Mouse (Mus musculus): ENCODE results near the gene Slc7a3.
"Not testable (repeated sequence)": the region's sequence is repeated elsewhere in the genome, so short reads cannot be mapped to it uniquely, and the experiment has no call there.

Slc7a3 gene

DNA sequence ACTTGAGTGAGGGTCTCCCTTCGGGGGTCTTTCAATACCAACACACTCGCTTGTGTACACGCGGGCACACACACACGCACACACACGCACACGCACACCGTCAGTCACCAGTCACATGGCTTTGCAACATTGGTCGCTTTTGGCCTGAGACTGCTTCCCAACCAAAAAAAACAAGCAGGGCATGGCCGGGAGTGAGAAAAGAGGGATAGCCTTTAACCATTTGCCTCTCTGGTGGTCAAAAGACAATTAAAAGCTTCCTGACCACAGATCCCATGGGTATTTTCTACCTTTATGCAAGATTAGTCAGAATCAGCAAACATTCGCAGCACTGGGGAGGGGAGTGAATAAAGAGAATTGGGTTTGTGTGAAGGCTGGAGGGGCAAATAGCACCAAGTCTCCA is at the start of gene Slc7a3:
Slc7a3 (minus strand) TSS at position 101 of the 400 bp plus-strand sequence.
- no peak for DNase-seq

DNA sequence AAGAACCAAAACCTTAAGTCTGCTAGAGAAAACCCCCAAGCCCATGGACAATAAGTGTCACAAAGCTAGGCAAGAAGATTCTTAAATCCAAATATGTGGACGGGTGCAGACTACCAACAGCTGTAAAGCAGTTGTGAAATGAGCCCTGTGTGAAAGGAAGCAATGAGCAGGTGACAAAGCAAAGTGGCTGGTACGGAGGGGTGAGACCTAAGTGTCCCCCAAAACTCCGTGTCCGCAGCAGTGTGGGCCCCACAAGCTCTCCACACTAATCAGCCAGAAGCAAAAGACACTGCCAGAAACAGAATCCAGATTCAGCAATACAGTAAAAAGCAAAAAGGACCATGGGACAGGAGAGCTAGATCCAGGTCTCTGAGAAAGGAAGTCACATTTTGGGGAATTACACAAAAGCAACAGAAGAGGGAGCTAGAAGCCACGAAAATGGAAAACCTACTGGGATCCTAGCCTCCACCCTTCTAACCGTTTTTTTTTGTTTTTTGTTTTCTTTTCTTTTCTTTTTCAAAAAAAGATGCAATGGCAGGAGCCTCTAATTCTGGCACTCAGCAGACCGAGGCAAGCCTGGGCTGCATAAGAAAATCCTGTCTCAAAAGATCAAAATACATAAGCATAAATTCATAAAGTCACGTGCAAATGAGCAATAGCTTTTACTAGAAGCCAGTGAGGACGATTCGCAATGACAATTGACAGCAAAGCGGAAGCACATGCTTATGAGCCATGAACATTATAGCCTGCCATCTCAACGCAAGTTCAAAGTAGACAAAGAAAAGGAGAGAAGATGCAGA is 46.4 kb upstream of the Slc7a3 start:
- DNase-seq = peak; percentile 10

DNA sequence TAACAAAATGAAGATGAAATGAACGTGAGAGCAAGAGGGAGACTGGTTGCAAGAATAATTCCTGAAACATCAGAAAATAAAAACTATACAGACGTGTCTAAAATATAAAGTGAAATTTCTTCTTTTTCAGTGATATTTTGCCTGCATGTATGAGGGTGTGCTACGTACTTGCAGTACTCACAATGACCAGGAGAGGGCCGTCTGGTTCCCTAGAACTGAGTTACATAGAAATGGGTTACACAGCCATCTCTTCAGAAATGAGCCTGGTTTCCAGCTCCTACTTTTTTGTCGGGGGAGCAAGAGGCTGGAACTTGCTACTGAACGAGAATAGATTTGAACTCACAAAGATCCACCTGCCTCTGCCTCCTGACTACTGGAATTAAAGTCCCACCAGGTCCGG is 45.2 kb upstream of the Slc7a3 start:
- DNase-seq = peak; percentile 72

DNA sequence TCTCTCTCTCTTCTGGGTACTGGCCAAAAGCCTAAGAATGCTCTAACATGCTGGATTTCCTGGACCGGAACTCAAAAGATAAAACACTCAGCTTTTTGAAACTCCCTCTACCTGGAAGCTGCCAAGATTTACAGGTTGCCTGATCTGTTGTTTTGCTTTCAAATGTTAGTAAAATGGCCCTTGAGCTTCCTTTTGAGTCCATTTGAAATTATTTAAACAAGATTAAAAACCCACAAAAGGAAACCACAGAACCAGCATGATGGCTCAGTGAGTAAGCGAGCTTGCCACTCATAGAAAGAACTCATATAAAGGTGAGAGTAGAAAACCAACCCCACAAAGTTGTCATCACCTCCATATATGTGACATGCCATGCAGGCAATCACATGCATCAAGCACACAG is 42.7 kb upstream of the Slc7a3 start:
- DNase-seq = no peak

DNA sequence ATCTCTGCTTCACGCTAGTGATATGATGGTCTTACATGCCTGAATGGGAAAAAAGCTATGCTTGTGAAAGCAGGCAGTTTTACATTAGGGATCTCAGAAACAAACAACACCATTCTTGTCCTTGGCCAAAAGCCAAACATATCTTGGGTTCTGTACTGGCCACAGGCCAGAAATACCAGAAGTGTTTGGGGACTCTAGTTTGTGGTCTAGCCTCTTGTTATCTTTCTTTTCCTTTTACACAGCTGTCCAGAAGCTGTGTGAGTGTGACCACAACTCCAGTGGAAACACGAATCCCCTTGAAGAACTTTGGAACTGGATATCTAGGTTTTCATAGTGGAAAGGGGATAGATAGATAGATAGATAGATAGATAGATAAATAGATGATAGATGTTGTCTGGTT is 41.2 kb upstream of the Slc7a3 start:
- no peak for DNase-seq

DNA sequence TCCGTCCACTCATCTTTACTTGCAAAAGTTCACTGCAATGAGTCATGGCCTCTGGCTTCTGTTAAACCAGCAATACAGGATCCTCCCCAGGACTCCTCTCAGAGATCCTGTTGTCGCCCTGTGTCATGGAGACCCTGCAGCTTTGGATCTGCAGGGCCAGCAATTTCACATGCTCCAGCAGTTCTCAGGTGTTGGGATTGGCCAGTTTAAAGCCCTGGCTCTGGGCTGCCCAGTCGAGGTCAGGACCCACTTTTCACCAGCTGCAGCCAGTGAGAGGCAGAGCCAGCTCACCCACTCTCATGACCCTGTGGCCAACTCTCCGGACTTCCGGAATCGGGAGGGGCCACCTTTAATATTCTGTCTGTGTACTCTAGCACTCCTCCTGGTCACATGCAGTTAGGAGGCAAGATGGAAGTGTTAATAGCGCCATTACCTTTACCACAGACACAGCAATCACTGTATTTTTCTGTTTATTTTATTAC is 40.7 kb upstream of the Slc7a3 start:
- peak; percentile 23 for DNase-seq

DNA sequence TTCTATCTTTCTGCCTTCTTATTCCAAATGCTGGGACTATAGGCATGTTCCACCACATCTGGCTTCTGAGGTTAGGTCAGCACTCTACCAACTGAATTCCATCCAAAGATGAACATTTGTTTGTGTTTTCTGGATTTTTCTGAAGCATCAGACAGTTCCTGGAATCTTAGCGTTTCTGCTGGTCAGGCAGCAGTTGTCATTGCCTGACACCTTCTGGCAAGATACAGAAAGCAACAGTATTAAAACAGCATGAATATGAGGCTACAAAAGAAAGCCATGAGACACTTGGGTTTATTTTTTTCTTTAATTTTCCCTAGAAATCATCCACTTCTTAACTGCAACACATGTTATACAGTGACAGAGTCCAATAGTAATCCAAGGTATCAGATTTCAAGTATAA is 34.7 kb upstream of the Slc7a3 start:
- no peak for DNase-seq

DNA sequence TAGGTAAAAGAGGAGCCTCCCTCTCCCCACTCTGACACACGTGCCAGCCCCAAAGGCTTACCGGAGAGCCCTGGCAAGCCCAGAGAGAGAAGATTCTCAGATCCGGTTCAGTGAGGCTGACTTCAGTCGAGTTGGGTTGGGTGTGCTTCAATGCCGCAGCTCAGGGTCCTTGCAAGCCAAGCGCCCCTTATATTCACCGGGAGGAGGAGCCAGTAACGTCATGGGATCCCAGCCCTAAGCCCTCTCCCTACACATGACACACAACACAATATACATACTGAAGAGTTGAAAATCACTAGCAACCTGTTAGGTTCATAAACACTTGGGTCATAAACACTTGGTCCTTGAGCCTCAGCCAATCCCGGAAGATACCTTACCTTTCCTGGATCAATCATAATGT is 609 bp downstream of the Slc7a3 start:
- not testable (repeated sequence) for DNase-seq

DNA sequence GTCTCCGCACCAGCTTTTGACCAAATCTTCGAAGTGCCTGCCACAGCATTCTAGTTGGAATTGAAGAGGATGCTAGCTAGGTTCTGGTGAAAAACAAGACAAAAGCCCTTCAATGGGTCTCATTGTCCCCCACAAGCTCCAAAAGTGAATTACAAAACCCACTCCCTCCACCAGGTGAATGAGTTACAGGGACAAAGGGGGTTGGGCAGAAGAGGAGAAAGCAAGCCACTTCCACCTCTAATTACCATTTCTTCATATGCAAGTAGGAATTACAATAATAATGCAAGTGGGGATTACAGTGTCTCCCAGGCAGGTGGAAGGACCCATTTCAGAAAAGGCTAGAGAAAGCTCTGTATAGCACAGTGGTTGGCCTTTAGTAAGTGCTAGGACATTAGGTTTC is 1.6 kb downstream of the Slc7a3 start:
- no peak for DNase-seq

DNA sequence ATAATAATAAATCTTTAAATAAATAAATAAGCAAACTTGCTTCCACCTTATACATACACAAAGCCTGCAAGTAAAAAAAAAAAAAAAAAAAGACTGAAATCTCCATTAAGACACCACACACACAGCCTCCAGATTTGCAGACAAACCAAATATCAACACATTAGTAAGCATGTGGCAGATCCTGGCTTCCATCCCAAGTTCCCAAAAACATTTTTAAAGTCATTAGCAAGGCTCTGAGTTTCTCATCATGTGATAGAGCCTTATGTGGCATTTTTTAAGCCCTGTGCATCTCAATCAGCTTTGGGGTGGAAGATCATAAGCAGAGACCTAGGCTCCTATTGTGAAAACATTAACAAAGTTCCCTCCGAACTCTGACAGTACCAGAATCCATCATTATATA is 20.6 kb downstream of the Slc7a3 start:
- no peak for DNase-seq

DNA sequence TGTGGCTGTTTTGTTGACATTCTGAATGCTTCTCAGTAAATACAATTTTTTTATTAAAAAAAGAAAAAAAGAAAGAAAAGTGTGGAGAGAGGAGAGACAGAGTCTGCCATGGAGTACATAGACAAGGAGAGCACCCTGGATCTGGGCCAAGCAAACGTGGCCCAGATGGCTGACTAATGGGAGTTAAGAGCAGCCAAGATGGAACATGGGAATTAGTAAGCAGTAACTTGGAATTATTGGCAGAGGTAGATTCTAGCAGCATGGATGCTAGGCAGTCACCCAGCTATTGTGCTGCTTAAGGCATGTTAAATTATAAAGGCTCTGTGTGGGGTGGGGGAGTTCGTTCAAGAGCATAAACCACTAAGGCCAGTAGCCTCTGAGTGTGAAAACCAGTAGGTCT is 22.3 kb downstream of the Slc7a3 start:
- DNase-seq = no peak

DNA sequence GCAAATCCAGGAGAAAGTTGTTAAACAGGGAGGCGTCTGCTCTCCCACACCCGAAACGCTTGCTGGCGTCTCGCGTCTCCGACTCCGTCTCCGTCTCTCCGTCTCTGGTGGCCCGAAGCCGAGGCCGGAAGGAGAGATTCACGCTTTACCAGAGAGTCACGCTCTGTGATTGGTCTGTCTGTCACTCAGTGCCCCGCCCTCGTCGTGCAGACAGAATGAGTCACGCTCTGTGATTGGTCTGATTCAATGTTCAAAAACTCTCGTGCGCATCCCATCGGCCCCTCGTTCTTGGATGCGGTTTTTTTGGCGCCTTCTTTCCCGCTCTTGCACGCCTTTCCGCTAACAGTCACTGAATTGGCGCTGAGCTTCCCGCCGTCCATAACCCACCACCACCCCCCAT is 26.3 kb downstream of the Slc7a3 start, which contains the start of gene Tex11:
Tex11 (minus strand) TSS at position 127 of the 400 bp plus-strand sequence.
- DNase-seq = no peak

Measured in kidney, adult 18-20 months (tissue).